Mouse (Mus musculus): ENCODE measurements at regions not wholly inside any gene's neighbourhood (a gene's known extent, or its start where the extent isn't known, plus 50 kb on each side); places are given as distances from the start of the nearest gene placed in this dataset.

DNA sequence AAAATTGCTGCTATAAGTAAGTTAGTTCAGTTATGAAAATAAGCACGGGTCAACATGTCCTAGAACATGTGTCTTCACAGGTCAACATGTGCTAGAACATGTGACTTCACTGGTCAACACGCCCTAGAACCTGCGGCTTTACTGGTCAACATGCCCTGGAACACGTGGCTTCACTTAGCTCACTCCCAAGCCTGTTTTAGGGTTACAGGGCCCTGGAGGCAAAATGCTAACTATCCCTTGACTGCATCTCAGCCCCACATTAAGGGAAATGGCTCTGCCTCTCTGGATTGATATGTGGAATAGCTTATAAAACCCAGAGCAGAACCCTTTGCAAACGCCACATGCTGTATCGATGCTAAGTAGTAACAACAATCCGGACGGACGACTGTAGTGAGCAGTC, 67.8 kb downstream of the Nkx6-1 start:
- no peak for DNase-seq

DNA sequence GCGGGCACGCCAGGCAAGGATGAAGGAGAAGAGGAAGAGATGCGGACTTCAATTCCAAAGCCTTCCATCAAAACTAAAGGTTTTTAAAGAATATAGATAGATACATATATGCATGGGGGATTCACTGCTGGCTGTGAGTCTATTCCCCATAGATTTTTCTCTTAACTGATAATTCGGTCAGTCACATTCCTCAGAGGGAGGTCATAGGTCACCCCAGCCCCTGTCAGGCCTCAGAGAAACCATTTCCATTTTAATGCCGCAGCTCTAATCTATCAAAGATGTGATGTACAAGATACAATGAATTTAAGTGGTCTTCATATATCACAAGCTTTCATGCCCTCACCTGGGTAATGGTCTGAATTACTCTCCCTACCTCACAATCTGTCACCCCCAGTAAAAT, 73.6 kb downstream of the Nkx6-1 start:
- DNase-seq: no peak

DNA sequence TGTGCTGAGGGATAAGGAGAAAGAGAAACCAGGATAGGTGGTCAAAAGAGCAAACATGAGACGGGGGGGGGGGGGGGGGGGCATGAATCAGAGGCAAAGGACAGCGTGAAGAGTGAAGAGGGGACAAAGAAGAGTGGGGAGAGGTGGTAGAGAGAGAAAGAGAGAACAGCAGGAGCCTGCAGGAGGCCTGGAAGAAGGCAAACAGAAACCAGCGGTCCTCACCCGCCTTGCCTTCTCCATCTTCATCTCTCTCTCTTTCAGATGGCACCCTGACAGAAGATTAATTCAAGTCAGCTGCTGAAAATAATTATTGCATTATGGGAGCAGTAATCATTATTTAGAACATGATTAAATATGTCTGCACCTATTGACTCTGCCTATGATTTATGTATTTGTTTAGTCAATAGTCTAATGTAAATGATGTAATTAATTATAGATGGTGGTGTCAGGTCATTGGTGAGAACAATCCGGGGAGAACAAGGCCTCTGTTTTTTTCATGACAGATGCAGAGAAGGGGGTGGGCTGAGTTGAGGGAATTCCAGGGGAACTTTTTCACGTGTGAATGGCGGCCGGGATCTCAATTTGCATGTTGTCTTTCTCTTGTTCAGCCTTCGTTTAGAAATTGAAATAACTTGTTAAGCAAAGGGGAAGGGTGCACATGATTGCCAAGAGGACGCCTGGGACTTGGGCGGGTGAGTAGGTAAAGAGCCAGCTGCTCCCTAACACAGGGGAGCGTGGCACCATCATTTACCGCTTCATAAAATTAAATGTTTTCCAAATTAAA, 74.3 kb downstream of the Nkx6-1 start:
- DNase-seq: no peak

DNA sequence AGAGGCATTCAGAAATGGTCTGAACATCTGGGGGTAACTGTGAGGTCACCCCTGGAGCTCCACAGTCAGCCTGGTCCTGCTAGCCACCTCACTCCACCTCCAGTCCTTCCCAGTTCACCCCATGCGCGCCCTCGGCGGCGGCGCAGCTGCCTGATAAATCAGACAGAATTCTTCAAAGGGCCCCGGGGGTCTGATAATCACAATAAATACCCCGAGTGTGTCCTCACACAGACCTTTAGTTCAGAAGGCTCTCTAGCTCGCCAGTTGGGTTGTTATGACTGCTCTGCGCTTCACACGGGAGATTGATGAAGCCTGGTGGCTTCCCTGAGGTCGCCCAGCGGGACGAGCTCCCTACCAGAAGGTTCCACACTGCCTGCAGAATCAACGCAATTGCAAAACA, 91.8 kb downstream of the Nkx6-1 start:
- DNase-seq: no peak

DNA sequence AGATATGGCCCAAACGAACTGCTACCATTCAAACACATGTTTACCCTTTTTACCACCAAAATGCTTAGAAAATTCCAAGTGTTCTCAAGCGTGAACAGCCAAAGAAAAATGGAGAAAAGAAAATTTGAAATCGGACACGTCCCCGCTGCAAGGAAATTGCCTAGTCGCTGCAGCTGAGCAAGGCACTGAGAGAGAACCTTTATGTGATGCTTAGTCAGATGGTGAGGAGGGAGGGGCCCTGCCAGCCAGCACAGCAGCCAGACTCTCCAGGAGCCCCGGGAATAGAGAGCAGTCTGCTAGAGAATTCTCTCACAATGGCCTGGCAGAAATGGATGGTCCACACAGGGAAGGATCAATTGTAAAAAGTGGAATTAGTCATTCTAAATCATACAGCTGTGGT, 99.0 kb downstream of the Nkx6-1 start:
- DNase-seq: no peak

DNA sequence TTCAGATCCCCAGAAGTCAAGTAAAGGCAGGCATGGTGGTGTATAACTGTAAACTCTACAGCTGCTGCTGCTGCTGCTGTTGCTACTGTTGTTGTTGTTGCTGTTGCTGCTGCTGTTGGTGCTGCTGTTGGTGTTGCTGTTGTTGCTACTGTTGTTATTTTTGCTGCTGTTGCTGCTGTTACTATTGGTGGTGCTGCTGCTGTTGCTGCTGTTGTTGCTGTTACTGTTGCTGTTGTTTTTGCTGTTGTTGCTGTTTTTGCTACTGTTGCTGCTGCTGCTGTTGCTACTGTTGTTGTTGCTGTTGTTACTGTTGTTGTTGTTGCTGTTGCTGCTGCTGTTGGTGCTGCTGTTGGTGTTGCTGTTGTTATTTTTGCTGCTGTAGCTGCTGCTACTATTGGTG, 104.4 kb downstream of the Nkx6-1 start:
- no peak for DNase-seq

DNA sequence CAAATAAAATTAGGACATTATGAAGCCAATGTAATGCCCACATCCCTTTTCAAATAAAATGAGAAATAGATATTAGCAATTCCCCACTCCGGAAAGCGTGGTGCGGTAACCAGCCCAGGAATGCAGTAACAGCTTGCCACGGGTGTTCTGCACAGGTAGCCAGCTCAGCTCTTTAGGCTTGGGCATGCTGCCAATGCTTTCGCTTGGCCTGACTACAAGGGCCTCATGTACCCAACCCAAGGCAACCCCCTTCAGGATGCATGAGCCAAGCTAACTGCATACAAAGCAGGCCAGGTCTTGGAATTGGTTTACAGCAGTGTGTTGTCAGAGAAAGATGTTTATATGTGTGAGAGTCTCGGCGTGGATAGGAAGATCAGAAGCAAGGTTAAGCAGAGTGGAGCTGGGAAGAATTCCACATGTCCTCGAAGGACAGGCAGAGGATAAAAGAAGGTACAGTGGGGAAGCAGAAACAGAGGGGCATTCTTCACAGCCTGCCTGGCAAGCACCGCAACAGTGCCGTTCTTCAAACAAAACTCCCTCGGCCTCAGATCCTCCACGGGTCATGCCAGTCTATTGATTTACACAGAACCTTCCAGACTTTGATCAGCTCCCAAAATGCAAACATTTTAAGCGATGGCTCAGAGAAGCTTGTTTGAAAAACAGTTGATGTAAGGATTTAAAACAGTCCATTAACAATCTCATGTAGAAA, 106.4 kb downstream of the Nkx6-1 start:
- no peak for DNase-seq

DNA sequence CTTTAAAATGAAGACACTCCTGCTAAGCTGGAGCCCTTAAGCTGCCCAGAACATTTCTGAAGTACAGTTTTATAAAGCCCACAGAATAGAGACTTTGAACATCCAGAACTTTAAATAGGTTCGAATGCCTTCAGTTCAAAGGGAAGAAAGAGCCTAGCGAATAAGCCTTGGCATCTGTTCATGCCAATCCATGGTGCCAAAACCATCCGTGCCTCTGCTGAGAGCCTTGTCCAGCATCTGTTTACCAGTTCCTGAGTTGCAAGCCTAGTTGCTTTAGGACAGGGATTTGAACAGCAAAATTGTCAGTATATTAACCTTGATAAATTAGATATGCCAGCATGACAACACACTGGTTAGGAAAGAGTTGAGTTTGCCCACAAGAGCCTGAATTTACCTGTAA, 107.6 kb downstream of the Nkx6-1 start:
- no peak for DNase-seq

DNA sequence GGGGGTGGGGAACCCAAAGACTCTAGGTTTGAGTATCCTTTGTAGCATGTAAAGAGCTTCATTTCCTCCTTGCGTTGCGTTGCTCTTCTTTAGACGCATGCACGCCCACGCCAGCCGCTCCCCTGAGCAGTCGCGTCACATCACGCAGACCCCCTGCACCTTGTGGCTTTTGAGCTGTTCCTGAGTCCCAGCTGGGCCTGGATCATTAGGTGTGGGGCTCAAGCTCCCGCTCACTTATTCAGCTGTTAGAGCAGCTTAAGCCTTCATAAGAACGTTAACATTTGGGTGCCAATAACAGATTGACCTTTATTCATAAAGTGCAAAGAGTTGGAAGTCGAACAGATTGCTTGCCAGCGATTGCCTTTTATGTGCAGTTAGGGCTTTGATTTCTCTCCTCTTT, 121.5 kb downstream of the Nkx6-1 start:
- DNase-seq: no peak

DNA sequence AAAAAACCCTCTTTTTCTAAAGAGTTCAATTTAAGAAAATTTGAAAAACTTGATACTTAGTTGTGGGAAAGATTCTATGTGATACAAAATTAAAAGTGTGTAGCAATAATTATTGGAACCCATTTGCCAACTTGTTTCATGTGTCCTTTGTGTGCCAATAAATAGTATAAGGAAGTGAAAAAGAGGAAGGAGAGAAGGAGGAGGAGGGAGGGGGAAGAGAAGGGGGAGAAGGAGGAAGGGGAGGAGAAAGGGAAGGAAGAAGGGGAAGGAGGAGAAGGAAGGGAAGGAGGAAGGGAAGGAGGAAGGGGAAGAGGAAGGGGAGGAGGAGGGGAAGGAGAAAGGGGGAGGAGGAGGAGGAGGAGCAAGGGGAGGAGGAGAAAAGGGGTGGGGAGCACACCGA, 125.0 kb downstream of the Nkx6-1 start:
- no peak for DNase-seq

DNA sequence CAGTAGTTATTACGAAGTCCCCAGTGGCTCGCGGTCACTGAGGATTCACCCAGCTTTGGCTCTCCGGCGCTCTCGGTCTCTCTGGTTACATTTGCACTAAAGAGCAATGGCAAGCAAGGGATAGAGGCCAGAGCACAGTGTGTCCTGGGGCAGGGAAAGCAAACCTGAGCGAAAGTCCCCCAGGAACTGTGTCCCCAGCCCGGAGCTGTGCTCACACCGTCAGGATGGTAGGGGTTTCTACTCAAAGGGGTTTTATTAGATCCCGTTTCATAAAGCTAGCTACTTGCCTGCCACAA, 125.6 kb downstream of the Nkx6-1 start:
- DNase-seq: no peak

DNA sequence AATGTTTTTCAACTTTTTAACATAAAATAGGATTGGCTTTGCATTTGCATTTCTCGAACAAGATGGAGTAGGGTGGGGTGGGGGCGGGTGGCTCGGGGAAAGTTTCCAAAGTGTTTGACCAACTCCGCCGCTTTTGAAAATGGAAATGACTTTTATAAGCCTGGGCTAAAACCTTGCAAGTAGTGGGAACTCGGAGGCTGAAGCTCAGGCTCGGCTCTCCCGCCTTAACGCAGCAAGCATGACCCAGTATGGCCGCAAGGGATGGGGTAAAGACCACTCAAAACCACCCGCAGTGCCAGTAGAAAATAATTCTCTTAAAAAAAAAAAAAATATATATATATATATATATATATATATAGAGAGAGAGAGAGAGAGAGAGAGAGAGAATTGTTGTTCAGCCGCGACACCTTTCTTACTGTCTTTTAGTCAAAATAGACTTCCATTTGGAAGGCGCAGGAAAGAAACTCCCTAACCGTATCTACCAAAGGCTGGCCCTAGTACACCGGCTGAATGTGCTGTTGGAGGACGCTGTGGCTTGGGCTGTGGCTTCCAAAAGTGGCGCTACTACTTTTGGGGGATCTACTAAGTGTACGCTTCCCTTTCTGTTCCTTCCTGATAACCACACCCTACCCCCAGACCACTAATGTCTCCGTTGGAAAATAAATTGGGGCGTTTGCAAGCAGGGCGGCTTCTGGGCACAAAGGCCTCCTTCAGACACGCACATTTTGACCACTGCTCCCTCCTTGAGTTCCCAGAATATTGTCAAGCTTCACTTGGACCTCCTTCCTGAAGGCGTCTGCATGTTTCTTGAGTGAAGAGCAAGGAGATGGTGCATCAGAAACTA, 126.2 kb downstream of the Nkx6-1 start:
- DNase-seq: no peak

DNA sequence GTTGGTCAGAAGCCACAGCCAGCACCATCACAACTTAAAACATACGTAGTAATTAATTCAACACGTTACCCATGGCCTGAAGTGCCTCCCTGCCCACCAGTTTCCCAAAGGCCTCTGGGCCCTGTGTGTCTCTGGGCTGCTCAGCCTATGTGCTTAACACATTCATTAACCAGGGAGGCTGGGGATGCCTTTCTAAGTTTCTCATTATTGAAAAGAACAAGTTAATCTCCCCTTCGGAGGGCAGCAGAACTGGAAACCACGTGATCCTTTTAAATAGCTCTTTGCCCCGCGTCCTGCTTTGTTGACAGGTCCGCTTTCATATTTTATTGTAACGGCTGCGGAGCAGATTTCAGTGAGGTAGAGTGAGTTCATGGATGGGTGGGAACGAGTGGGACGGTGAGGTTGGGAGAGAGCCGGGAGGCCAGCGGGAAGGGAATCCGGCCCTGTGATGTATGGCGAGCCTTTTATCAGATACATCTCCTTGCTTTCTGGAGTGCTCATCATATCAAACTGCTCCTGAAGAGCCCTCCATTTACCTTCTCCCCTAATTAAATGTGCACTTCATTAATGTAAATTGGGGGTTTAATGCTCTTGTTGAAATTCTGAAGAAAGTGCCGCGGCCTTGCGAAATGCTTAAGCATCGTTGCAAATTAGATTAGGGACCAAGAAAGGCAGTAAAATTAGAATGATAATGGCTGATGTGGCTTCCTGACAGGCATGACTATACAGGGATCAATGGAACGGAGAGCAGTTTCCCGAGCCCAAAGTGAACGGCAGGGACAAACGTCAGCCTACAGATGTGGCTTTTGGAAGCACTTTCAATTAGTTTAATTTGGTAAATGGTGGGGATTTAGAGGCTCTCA, 127.0 kb downstream of the Nkx6-1 start:
- DNase-seq: no peak

DNA sequence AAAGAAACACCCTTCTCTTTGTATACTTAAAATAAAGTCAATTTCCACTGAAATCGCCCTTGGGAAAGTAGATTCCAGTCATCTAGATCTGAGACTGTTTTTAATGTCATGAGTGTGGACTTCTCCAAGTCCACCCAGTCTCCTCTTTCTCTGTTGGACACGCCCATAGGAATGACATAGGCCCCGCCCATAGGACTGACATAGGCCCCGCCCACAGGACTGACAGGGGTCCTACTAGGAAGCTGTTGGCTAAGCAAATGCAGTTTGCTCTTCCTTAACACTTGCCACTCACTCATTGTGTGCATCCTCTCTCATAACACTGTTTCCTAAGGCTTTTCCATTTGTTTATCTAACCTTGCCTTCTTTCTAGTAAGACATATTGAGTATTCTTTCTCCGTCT, 129.3 kb downstream of the Nkx6-1 start:
- DNase-seq: no peak

DNA sequence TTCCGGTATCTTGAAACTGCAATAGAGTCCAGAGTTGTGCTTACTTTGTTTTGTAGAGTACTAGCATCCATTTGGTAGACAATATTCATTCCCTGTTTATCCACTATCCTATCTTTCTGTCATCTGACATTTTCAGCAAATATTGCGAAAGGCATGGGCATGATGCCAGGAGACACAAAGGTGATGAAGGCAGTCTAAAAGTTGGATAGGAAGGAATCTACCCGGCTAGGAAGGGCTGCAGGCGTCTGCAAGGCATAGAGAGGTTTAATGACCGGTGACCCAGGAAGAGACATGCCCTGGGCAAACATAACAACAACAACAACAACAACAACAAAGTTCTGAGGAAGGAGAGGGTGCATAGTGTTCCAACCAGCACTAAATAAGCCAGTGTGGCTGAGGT, 139.4 kb downstream of the Nkx6-1 start:
- DNase-seq: no peak

DNA sequence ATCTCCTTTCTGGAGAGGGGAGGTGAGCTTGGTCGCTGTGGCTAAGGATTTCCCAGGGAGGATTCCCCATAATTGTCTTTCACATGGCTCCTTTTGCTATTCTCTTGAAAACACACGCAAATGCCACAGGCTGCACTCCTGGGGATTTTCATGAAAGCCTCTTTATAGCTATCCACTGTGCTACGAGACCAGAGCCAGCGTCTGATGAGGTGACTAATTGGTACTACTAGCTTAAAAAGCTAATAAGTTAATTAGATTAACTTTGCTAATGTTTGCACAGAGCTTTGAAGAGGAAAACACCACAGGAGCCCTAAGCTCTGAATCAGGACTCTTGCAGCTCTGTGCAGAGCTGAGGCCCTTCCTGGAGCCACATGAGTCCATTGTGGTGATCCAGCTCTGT, 140.1 kb downstream of the Nkx6-1 start:
- DNase-seq: no peak

DNA sequence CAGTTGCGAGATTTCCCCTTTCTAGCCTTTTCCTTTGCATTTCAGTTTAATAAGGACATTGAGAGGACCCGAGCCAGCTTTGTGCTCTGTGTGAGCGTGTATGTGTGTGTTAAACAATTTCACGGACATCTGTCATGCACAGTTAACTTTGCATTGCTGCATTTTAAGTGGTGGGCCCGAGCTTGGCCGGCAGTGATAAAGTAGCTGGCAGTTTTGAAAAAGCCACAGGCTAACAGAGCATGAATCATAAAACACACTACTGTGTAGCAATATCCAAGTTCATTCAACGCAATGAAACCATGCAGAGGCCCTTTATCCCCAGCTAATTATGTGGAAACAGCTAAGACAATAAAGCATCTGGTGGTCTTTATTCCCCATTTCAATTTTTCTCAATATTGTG, 140.9 kb downstream of the Nkx6-1 start:
- no peak for DNase-seq

DNA sequence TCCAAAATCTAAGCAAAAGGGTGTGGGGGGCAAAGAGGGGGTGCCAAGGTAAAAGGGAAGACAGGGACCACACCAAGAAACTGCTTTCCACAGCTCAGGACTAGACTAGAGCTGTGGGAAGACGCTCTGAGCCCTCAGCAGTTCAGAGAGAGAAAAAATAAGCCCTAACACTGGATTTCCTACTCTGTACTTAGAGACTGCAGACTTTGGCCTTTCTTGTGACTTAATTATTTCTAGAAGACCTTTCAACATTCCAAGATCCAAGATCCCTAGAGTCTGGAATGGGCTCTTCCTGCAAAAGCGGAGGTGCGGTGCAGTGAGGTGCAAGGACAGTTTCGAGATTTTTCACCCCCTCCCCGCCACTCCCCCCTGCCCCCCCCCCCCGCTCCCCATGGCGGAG, 141.3 kb downstream of the Nkx6-1 start:
- no peak for DNase-seq

DNA sequence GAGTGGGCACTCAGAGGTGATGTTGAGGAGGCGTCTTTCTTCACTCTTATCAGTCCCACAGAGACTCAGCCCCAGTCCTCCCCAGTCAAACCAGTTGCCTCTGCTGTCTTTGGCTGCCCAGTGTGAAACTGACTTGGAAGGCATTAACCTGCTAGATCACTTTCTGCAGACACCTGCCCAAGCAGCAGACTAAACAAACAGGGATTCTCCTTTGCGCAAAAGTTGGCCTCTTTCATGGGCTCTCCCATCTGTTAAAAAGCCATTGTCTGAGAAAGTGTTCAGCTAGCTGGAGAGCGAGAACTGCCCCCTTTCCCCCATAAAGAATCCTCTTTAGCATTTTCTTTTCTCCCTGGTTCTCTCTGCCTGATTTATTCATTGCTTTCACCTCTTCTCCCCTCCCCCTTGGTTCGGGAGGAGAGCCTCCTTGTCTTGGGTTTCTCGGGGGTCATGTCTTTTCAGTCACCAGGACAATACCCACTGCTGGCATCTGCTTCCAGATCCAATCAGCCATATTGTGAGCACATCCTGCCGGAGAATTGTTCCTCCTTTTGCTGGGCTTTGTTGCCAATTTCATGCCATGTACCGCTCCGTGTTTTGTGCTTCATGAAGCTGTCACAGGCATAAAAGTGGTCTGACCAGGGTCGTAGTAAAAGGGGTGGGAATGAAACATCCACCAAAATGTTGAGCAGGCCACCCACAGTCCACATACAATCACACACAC, 143.7 kb downstream of the Nkx6-1 start:
- DNase-seq: no peak

DNA sequence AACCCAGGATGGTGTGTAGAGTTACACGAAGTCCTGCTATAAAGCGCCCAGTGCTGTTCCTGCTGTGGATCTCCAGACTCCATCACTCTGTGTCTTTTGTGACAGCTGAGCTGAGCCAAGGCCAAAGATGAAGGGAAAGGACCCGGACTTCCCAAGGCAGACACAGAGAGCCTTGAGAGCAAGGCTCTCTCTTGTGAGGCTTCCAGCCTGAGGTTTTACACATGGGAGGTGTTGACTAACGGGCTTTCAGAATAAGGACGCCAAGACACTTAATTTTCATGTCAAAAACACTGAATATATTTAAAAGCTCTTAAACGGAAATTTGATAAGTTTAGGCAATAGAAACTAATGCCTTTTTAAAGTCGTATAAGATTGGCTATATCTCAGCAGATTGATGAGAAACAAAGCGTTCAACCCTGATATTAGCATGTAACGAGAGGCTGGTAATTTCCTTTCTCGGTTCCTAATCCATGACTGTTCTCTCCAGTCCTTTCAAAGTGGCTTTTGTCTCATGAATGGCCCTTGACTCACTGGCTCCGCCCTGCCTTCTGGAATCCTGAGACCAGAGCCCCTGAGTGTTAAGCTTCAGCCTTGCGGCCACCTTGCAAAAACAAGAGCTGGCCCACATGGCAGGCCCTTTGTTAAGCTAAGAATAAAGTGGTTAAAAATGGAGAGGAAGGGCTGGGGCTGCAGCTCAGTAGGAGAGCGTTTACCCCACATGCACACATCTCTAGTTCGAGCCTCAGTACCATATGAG, 145.8 kb downstream of the Nkx6-1 start:
- DNase-seq: no peak

DNA sequence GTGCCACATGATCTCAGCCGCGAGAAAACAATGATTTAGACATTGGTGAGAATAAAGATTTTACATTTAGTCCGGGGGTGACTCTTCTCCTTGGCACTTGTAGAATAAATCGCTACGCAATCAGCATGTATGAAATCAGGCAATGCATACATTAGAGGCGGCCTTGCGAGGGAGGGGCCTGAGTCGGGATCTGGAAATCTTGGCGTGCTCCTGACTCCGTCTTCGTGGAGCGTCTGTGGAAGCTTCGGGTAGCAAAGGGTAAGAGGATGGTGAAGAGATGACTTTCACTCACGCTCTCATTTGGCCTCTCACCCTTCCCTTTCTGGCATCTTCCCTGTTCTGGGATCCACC, 167.1 kb downstream of the Nkx6-1 start:
- no peak for DNase-seq
